Mouse (Mus musculus): ENCODE measurements around the gene Olfr466. TPM values are rescaled to one million over a fixed set of nuclear protein-coding genes. Genes with fewer than 3 reads are reported as not detected.

Gene Olfr466
- not detected for total RNA-seq (2023)

DNA sequence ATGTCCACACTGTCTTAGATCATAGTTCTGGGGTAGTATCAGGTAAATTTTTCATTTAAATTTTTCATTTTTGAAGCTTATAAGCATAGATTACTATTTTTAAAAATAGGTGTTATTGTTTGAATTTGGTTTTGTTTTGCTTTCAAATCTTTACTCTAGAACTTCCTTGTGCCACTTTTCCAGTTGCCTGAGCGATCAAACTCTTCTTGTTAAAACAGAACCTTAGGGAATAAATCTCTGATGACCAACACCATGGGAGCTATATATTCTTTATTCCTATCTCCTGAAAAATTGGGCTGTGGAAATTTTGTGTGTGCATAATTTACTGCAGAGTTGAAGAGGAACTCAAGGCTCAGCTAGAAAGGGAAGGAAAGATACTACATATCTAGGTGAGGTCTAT is at the start of gene Olfr466:
Olfr466 (plus strand) TSS at position 301 of the 400 bp plus-strand sequence.

DNA sequence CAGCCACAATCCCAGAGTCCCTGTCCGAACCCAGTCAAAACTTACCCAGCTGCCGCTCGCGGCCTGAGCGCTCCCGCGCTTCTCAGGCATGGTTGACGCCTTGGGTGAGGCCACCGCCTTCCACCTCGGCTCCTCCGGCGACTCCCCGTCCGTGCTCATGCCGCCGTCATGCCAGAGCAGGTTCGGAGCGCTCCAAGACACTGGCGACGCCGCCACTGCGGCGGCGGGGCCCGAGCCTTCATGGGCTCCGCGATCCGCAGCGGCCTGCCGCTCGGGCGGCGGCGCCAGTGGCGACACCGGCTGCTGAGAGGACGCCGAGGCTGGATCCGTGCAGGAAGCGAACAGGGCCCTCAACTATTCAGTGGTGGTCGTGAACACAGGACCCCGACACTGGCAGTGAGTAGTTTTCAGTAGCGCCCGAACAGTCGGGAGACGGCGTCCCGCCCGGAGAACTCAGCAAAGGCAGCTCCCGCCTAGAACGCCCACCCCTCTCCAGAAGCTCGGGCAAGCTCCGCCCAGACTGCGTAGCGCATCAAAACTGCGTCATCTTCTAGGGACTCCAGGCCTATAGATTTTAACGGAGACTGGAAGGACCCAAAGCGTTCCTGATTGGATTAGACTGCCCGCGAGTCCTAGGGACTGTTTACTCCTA is 37.5 kb upstream of the Olfr466 start, which contains the start of gene Mfsd14b:
Mfsd14b (minus strand) TSS at position 517 of the 652 bp plus-strand sequence.

DNA sequence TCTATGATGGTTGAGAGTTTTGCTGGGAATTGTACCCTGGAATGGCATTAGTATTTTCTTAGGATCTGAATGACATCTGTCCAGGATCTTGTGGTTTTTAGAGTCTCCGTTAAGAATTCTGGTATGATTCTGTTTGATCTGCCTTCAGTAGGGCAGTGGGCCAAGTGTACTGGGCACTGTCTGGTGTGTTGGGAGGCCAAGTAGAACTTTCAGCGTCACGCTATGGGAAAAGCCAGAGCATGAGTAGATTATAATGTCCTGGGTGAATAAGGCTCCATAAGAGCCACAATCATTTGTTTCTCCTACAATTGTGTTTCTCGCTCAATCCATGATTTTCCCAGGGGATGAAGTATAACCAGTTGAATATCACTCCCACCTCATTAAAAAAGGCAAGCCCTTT is 12.3 kb upstream of the Olfr466 start, which contains the start of gene Olfr465-ps1:
Olfr465-ps1 (plus strand) TSS at position 301 of the 400 bp plus-strand sequence.

Other genes starting within 250 kb of the Olfr466 start
- not detected for gene Cntnap3, start 246.3 kb upstream of the Olfr466 start, total RNA-seq (2023)
- not detected for gene Spata31, start 232.8 kb upstream of the Olfr466 start, total RNA-seq (2023)
- not detected for gene Spata31d1c, start 117.2 kb upstream of the Olfr466 start, total RNA-seq (2023)
- not detected for gene Prss47, start 97.5 kb upstream of the Olfr466 start, total RNA-seq (2023)
- 39.5 TPM for gene Mfsd14b, start 37.3 kb upstream of the Olfr466 start, total RNA-seq (2023)
- gene Olfr465-ps1, start 12.2 kb upstream of the Olfr466 start, total RNA-seq (2023) = not detected
- gene Nlrp4f, start 55.7 kb downstream of the Olfr466 start, total RNA-seq (2023) = not detected
- not detected for gene Gm10775, start 109.3 kb downstream of the Olfr466 start, total RNA-seq (2023)
- 53.0 TPM for gene Zfp369, start 128.6 kb downstream of the Olfr466 start, total RNA-seq (2023)

All from CD4-positive naive resting alpha-beta T cell, adult 76 days (primary cell).